Mouse (Mus musculus): ENCODE data around the gene Slc28a1. TPM values are rescaled to one million over a fixed set of nuclear protein-coding genes. Genes with fewer than 3 reads are reported as not detected.
"Not testable (repeated sequence)": the region's sequence is repeated elsewhere in the genome, so short reads cannot be mapped to it uniquely, and the experiment has no call there.

Gene Slc28a1
- polyA plus RNA-seq, 1 experiment from 2014 or later: 0.51 TPM

DNA sequence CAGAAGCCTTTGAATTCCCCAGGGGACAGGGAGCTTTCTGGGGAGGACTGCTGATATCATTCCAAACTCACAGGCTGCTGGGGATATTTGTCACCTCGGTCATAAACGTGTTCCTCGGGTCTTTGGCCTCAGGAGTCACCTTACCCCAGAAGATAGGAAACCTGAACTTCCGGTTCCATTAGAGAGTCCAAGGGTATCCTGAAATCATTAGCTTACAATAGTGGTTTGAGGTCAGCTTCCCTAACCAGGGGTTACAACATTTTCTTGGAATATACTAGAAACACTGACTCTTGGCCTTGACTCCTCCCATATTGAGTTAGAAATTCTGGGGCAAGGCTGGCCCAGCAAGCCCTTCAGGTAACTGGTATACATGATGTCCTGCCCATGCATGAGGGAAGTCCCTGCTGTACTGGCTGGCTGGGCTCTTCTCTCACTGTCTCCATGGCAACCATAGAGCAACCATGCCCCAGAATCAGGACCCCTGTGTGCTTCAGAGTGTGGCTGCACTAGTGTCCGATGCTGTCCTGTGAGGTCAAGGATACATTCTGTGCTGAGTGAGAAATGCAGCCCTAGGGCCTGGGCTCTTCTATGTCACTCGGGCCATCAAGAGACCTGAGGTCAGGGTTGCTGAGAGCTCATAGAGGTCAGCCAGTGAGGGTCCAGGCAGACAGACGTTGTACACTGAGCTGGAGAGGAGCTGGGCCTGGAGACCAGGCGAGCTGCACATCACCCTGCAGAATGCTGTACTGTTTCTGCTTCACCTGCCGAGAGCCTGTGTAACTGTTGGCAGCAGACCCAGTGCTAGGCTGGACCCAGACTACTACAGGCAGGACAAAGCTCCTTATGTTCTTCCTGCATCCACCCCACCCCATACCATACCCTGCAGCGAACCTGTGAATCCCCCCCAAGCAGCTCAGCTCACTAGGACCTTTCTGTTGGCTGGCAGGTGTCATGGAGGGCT is 10.9 kb downstream of the Slc28a1 start:
- WGBS (ENCODE audit: insufficient replicate concordance): 64% methylated on average over 10 of the region's 10 CpGs
- Histone ChIP-seq H3K9ac (0 out of 2 replicates have a peak overlapping the region, but pooled peaks have one; percentile 36), H3K36me3 (no peaks in the 10 kb centered on the region), H3K4me1 (peaks cover 37% of the 10 kb centered on the region), H3K27ac (peak overlapping the region; percentile 65), H3K4me2 (peak overlapping the region; percentile 61), H3K4me3 (peak overlapping the region; percentile 18; the same call in 1 of the 2 replicates), H3K9me3 (replicated peaks) (no peaks in the 10 kb centered on the region), H3K27me3 (replicated peaks) (no peaks in the 10 kb centered on the region)
- no peak for ATAC-seq

DNA sequence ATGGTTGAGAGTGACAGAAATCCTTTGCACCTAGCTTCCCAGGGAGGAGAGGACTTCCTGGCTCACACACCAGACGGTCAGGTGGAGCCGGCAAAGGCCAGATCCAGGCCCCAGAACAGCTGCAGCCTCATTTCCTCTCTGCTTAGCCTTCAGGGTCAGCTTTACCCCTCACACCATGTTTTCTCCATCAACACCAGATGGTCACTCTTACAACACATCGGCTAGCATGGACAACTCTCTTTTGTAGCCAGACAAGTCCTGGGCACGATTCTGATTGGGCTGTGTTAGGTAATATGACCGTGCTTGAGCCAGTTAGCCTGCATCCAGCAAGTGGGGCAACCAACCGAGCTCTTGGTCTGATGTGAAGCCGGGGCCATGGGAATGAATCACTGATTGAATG is 17.3 kb downstream of the Slc28a1 start:
- ATAC-seq: no peak
- Histone ChIP-seq H3K9ac (no peak overlapping the region), H3K27me3 (replicated peaks) (no peaks in the 10 kb centered on the region; the same call in 1 of the 2 replicates), H3K4me2 (no peak overlapping the region), H3K4me3 (no peak overlapping the region), H3K9me3 (replicated peaks) (no peaks in the 10 kb centered on the region), H3K4me1 (peaks cover 6% of the 10 kb centered on the region; the same call in 1 of the 2 replicates), H3K36me3 (no peaks in the 10 kb centered on the region), H3K27ac (no peak overlapping the region)
- 65% methylated on average over 7 of the region's 7 CpGs for WGBS (ENCODE audit: insufficient replicate concordance)

DNA sequence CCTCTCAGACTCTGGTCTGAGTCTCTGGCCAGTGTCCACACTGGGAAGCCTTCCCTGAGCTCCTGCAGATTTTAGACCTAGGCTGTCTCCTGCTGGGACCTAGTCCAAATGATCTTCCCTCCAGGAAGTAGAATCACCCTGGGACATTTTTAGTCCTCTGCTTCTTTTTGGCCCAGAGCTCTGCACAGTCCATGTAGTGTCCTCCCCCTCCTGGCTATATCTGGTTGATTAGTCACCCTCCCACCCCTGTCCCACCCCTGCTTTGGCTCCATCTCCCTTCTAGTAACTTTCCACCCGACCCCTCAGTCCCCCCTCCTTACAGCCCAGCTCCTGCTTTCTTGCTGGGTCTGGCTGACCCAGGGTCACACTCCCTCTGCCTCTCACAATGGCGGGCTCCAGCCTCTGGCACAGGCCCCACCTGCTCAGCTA is 18.3 kb downstream of the Slc28a1 start:
- H3K4me2 ChIP-seq: no peak overlapping the region
- H3K9ac ChIP-seq: no peak overlapping the region
- no peak overlapping the region for H3K4me3 ChIP-seq
- 48% methylated on average over 2 of the region's 2 CpGs for WGBS (ENCODE audit: insufficient replicate concordance)
- H3K27me3 ChIP-seq (replicated peaks): no peaks in the 10 kb centered on the region; the same call in 1 of the 2 replicates
- H3K36me3 ChIP-seq: no peaks in the 10 kb centered on the region
- H3K27ac ChIP-seq: no peak overlapping the region
- H3K9me3 ChIP-seq (replicated peaks): no peaks in the 10 kb centered on the region
- H3K4me1 ChIP-seq: peaks cover 6% of the 10 kb centered on the region; the same call in 1 of the 2 replicates
- ATAC-seq: peak; percentile 20; the same call in 1 of the 2 replicates

DNA sequence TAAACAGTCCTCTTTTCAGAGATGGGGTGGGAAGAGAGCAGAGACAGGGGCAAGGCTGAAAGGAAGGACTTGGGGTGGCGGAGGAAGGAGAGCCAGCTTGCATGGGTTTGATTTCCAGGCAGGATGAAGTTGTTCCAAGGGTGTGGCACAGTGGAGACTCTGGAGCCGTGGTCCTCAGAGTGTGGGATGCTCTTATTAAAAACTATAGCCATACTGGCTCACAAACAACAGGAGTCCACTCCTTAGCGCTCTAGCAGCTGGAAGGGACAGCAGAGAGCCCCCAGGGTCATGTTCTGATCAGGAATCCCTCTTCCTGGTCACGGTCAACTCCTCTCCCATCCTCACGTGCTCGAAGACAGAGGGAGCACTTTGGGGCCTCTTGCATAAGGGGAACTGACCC is 18.8 kb downstream of the Slc28a1 start:
- H3K27ac ChIP-seq: no peak overlapping the region

DNA sequence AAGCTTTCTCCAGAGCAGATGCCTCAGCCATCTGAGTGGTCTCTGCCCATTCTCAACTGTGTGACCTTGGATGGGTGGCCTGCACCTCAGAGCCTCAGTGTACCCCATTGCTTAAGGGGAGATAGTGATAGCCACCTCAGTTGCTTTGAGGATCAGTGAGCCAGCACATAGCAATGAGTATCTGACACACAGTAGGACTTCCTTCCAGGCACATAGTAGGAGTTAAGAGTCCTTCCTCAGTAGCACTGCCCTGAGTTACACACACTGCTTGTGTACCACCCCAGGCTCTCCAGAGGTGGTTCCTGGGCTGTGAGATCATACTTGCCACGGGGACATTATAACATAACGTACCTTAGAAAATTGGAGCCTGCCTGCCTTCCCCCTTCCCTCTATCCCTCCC is 19.3 kb downstream of the Slc28a1 start:
- Histone ChIP-seq H3K36me3 (no peaks in the 10 kb centered on the region), H3K27me3 (replicated peaks) (no peaks in the 10 kb centered on the region; the same call in 1 of the 2 replicates), H3K4me2 (no peak overlapping the region), H3K27ac (no peak overlapping the region), H3K4me3 (no peak overlapping the region), H3K9ac (no peak overlapping the region), H3K4me1 (peaks cover 6% of the 10 kb centered on the region; the same call in 1 of the 2 replicates), H3K9me3 (replicated peaks) (no peaks in the 10 kb centered on the region)
- ATAC-seq: no peak
- 66% methylated on average over 2 of the region's 2 CpGs for WGBS (ENCODE audit: insufficient replicate concordance)

More for the DNA sequence above, 18.8 kb downstream of the Slc28a1 start:
- no peak overlapping the region for H3K4me2 ChIP-seq
- no peaks in the 10 kb centered on the region for H3K36me3 ChIP-seq
- H3K9me3 ChIP-seq (replicated peaks): no peaks in the 10 kb centered on the region
- H3K4me3 ChIP-seq: no peak overlapping the region
- no peaks in the 10 kb centered on the region; the same call in 1 of the 2 replicates for H3K27me3 ChIP-seq (replicated peaks)
- H3K9ac ChIP-seq: no peak overlapping the region
- peaks cover 6% of the 10 kb centered on the region; the same call in 1 of the 2 replicates for H3K4me1 ChIP-seq
- no peak for ATAC-seq
- WGBS (ENCODE audit: insufficient replicate concordance): 63% methylated on average over 6 of the region's 6 CpGs

DNA sequence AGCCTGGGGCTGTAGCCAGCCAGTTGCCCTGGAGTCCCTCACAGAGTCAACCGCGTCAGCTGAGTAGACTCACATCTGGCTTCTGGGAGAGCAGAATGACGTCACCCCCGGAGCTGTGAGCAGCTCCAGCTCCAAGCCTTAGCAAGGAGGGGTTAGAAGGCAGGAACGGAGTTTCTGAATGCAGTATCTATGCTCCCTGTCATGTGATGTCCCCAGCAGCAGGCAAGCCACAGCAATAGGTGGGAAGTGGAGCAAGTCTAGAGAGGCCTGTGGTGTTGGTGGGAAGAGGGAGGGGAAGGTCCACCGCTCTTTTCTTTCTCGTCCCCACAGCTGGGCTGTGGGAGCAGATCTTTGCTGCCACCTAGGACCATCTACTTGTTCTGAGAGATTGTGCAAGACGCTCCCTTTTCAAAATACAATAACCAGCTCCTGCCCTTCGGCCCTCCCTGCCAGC is 20.0 kb downstream of the Slc28a1 start:
- Histone ChIP-seq H3K4me1 (peaks cover 6% of the 10 kb centered on the region; the same call in 1 of the 2 replicates), H3K9me3 (replicated peaks) (no peaks in the 10 kb centered on the region), H3K9ac (no peak overlapping the region; the same call in 1 of the 2 replicates), H3K4me3 (no peak overlapping the region), H3K36me3 (no peaks in the 10 kb centered on the region), H3K27ac (no peak overlapping the region), H3K4me2 (peak overlapping the region; percentile 39), H3K27me3 (replicated peaks) (peaks cover 3% of the 10 kb centered on the region; the same call in 1 of the 2 replicates)
- WGBS (ENCODE audit: insufficient replicate concordance): 19% methylated on average over 9 of the region's 9 CpGs
- ATAC-seq: peak; percentile 49

DNA sequence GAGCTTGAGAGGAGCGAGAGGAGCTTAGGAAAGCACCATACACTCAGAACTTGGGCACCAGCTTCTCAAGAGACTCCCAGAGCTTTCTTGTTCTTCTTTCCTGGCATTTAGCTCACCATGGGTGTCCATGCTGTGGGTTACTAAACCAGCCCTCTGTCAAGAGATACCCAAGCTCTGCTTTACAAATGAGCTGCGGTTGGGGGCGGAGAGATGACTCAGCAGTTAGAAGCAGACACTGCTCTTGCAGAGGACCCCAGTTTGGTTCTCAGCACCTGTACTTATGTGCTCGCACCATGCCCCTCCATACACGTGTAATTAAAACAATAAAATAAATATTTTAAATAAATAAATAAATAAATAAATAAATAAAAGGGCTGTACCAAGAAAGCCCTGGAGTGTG is 22.7 kb downstream of the Slc28a1 start:
- H3K4me2 ChIP-seq: no peak overlapping the region
- H3K4me1 ChIP-seq: peaks cover 6% of the 10 kb centered on the region; the same call in 1 of the 2 replicates
- H3K9ac ChIP-seq: no peak overlapping the region
- no peak overlapping the region for H3K4me3 ChIP-seq
- peaks cover 8% of the 10 kb centered on the region; the same call in 1 of the 2 replicates for H3K27me3 ChIP-seq (replicated peaks)
- WGBS (ENCODE audit: insufficient replicate concordance): 67% methylated on average over 5 of the region's 5 CpGs
- H3K9me3 ChIP-seq (replicated peaks): no peaks in the 10 kb centered on the region
- no peak overlapping the region for H3K27ac ChIP-seq
- no peaks in the 10 kb centered on the region for H3K36me3 ChIP-seq
- ATAC-seq: no peak

DNA sequence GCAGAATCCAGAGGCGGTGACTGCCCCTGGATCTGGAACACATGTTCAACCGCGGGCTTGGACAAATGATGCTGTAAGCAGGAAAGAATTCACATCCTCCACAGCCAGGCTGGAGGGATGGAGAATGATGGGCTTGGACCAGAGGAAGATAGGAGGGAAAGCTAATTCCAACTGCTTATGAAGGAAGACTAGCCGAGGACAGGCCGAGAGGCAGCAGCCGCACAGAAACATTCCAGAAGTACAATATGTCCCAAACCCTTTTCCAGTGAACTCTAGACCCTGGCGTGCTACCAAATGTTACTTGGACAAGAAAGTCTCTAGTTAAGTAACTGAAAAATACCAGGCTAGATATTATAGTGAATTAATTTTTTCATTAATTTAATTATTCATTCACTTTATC is 24.5 kb downstream of the Slc28a1 start:
- H3K9me3 ChIP-seq (replicated peaks): no peaks in the 10 kb centered on the region
- H3K4me2 ChIP-seq: no peak overlapping the region
- H3K27ac ChIP-seq: no peak overlapping the region
- no peak for ATAC-seq
- no peak overlapping the region for H3K9ac ChIP-seq
- H3K27me3 ChIP-seq (replicated peaks): peaks cover 8% of the 10 kb centered on the region; the same call in 1 of the 2 replicates
- H3K4me3 ChIP-seq: no peak overlapping the region
- no peaks in the 10 kb centered on the region for H3K36me3 ChIP-seq
- WGBS (ENCODE audit: insufficient replicate concordance): 79% methylated on average over 7 of the region's 7 CpGs
- H3K4me1 ChIP-seq: peaks cover 6% of the 10 kb centered on the region; the same call in 1 of the 2 replicates

DNA sequence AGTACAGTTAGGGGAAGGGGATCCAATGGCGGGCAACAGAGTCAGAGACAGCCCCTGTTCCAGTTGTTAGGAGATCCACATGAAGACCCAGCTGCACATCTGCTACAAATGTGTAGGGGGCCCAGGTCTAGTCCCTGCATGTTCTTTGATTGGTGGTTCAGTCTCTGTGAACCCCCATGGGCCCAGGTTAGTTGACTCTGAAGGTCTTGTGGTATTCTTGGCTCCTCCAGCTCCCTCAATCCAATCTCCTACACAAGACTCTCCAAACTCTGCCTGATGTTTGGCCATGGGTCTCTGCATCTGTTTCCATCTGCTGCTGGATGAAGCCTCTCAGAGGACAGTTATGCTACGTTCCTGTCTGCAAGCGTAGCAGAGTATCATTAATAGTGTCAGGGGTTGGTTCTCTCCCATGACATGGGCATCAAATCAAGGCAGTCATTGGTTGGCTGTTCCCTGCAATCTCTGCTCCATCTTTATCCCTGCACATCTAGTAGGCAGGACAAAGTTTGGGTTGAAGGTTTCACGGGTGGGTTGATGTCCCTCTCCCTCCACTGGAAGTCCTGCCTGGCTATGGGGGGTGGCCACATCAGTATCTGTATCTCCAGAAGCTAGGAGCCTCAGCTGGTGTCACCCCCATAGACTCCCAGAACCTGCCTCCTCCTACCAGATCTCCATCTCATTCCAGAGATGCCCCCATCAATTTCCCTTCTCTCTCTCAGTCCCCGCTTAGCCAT is 25.2 kb downstream of the Slc28a1 start:
- Histone ChIP-seq H3K9ac (no peak overlapping the region), H3K4me3 (no peak overlapping the region), H3K4me2 (no peak overlapping the region), H3K27me3 (replicated peaks) (peaks cover 8% of the 10 kb centered on the region; the same call in 1 of the 2 replicates), H3K27ac (no peak overlapping the region), H3K4me1 (no peaks in the 10 kb centered on the region), H3K36me3 (no peaks in the 10 kb centered on the region), H3K9me3 (replicated peaks) (no peaks in the 10 kb centered on the region)
- no peak for ATAC-seq
- WGBS (ENCODE audit: insufficient replicate concordance): 65% methylated on average over 5 of the region's 5 CpGs

DNA sequence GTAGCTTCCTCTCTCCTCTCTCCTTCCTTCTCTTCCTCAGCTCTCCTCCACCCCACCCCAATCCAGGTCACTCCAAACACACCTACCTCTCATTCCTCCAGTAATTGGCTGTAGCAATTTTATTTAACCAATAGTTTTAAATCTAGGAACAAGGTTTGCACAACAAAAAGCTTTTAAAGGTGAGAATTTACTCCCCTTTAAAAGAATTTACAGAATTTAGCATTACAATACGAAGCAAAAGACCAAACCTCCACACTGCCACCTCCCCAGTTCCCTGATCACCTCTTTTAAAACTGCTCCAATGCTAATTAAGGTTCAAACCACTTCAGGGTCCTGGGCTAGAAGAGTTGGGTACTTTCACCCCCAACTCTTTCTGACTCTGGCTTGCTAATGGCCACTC is 26.9 kb downstream of the Slc28a1 start:
- Histone ChIP-seq H3K4me1 (no peaks in the 10 kb centered on the region), H3K36me3 (no peaks in the 10 kb centered on the region), H3K27me3 (replicated peaks) (peaks cover 8% of the 10 kb centered on the region; the same call in 1 of the 2 replicates), H3K27ac (no peak overlapping the region), H3K9ac (no peak overlapping the region), H3K9me3 (replicated peaks) (no peaks in the 10 kb centered on the region), H3K4me2 (no peak overlapping the region), H3K4me3 (no peak overlapping the region)
- no peak for ATAC-seq
- 60% methylated on average over 1 of the region's 1 CpGs for WGBS (ENCODE audit: insufficient replicate concordance)

DNA sequence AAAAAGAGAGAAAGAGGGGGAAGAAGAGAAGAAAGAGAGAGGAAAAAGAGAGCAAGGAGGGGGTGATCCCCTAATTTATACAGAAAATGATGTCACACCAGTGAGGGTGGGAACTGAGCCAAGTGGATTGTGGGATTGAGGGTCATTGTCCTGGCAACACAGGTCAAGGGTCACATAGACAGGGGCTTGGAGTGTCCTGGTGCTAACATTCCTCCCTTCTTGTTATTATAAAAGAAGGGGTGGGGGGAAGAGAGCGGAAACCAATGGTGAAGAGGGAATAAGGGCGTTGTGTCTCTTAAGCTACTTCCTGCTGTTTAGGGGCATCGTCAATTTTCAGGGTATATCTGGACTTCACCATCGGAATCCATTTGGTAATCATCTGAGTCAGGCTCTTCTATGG is 28.5 kb downstream of the Slc28a1 start:
- ATAC-seq; H3K27me3 ChIP-seq (replicated peaks): not testable (repeated sequence)
- WGBS (ENCODE audit: insufficient replicate concordance): 63% methylated on average over 4 of the region's 4 CpGs

More for the DNA sequence above, 28.5 kb downstream of the Slc28a1 start:
- H3K27ac ChIP-seq; H3K4me2 ChIP-seq; H3K9me3 ChIP-seq (replicated peaks); H3K36me3 ChIP-seq; H3K4me1 ChIP-seq; H3K9ac ChIP-seq; H3K4me3 ChIP-seq: not testable (repeated sequence)
